Mouse (Mus musculus) kidney, adult 2 months (tissue): ENCODE data around the gene Rgs7bp.

Experiments used
- CTCF ChIP-seq: fragments of 200-500 bp; conservative IDR thresholded peaks from 2 replicates; pipeline ENCODE4 v1.5.1; 2011; ENCODE audit warnings: low read depth, mild to moderate bottlenecking, control low read depth, low read length, moderate library complexity, mixed read lengths; ENCODE audit not compliant: insufficient read depth, insufficient read length
- POLR2A ChIP-seq: fragments of 200-500 bp; IDR thresholded peaks from one replicate; pipeline ENCODE4 v1.6.1; 2011; ENCODE audit warnings: low read depth, low read length, control low read depth

GRCm38 (mm10) chr13:104967486-104967885 lies 87.2 kb downstream of the Rgs7bp start:
- no peak for TF ChIP-seq CTCF
- TF ChIP-seq POLR2A, result no peak
